ENCODE assay signal across 8 mouse cellular contexts in genomic region chr8:22124220-22125152, GRCm38 (mm10). TPM values are rescaled to one million over a fixed set of nuclear protein-coding genes. Genes with fewer than 3 reads are reported as not detected.
A peak's percentile ranks its signal among the peaks of the same experiment; 100 is the strongest.
DNase-seq lines count a peak whose midpoint lies in the region; ATAC-seq and TF ChIP-seq lines count a peak whose summit lies in the region.

TSS of gene Nek5 (minus strand) at chr8:22125053.

- TF ChIP-seq EP300 in liver, embryonic 14.5 days (IDR thresholded peaks at IDR 0.05; ENCODE audit: low read depth), result no peak

- peaks cover 20% of the 10 kb centered on the region; the same call in 1 of the 2 replicates for H3K36me3 ChIP-seq in forebrain, embryonic 14.5 days (ENCODE audit: control insufficient read depth, insufficient read depth, low read length)
- H3K36me3 ChIP-seq in liver, embryonic 14.5 days (replicated peaks; ENCODE audit: control insufficient read depth, insufficient read depth, low read depth), result no peaks in the 10 kb centered on the region

- WGBS in forebrain, embryonic 14.5 days, result under 1% methylated on average over 29 of the region's 29 CpGs
- WGBS in liver, embryonic 14.5 days (ENCODE audit: insufficient replicate concordance), result 2% methylated on average over 29 of the region's 29 CpGs

- H3K4me2 ChIP-seq in forebrain, embryonic 14.5 days (ENCODE audit: low read length), result peak within 1 kb of the TSS; percentile 63
- peak within 1 kb of the TSS; percentile 69 for H3K4me2 ChIP-seq in liver, embryonic 14.5 days (ENCODE audit: low read depth)

- peaks cover 8% of the 10 kb centered on the region for H3K4me1 ChIP-seq in forebrain, embryonic 14.5 days (ENCODE audit: control insufficient read depth, insufficient read depth, low read length)
- H3K4me1 ChIP-seq in liver, embryonic 14.5 days (replicated peaks; ENCODE audit: control insufficient read depth in 2 of 2, insufficient read depth in 2 of 2, low read length in 1 of 2), result peaks cover 0 to 2% of the 10 kb centered on the region in 2 experiments; a peak in 2 of 4 replicates

- peak; percentile 14 to 29 for DNase-seq in heart, adult 18-20 months
- no peak for DNase-seq in heart, adult 8-10 months (ENCODE audit: low spot score)
- peak; percentile 71 to 78 for DNase-seq in adrenal gland, postnatal 36 days
- peak; percentile 74 for DNase-seq in forebrain, embryonic 14.5 days (ENCODE audit: low spot score)
- peak; percentile 24 to 64 (median 40) for DNase-seq in liver, embryonic 14.5 days (ENCODE audit: low read depth in 3 of 3, low spot score in 3 of 3)
- DNase-seq in neural tube, embryonic 10.5 days (ENCODE audit: extremely low spot score, low spot score), result peak; percentile 62
- DNase-seq in thymus, postnatal 25 days, result peak; percentile 42

- no peaks in the 10 kb centered on the region for H3K27me3 ChIP-seq in forebrain, embryonic 14.5 days (replicated peaks; ENCODE audit: control insufficient read depth, insufficient read depth, low read length)
- no peaks in the 10 kb centered on the region for H3K27me3 ChIP-seq in liver, embryonic 14.5 days (ENCODE audit: control insufficient read depth, insufficient read depth, low read length)

- H3K27ac ChIP-seq in forebrain, embryonic 14.5 days (ENCODE audit: low read depth, low read length), result no peak within 1 kb of the TSS
- H3K27ac ChIP-seq in liver, embryonic 14.5 days, result no peak within 1 kb of the TSS

- TF ChIP-seq CTCF in liver, embryonic 14.5 days (IDR thresholded peaks at IDR 0.05; ENCODE audit: low read depth), result peak; percentile 62

- peak within 1 kb of the TSS; percentile 32 for H3K4me3 ChIP-seq in forebrain, embryonic 14.5 days (ENCODE audit: low read depth, low read length)
- H3K4me3 ChIP-seq in liver, embryonic 14.5 days (ENCODE audit: insufficient read depth in 1 of 2, low read depth in 2 of 2, low read length in 2 of 2), result peak within 1 kb of the TSS; percentile 51 to 58

- no peaks in the 10 kb centered on the region for H3K9me3 ChIP-seq in forebrain, embryonic 14.5 days (replicated peaks; ENCODE audit: control insufficient read depth, low read length)
- no peaks in the 10 kb centered on the region for H3K9me3 ChIP-seq in liver, embryonic 14.5 days (ENCODE audit: control insufficient read depth, low read length)

- peak within 1 kb of the TSS; percentile 46; the same call in 1 of the 2 replicates for H3K9ac ChIP-seq in forebrain, embryonic 14.5 days (ENCODE audit: low read length)
- peak within 1 kb of the TSS; percentile 2; the same call in 1 of the 2 replicates for H3K9ac ChIP-seq in liver, embryonic 14.5 days (replicated peaks)

- ATAC-seq in forebrain, embryonic 14.5 days, result peak; percentile 80
- ATAC-seq in inflammation-experienced regulatory T-cells, adult 6 months, result peak; percentile 75
- ATAC-seq in liver, embryonic 14.5 days (ENCODE audit: insufficient read depth), result peak; percentile 72

RNA-seq across cellular contexts. Expression of gene Nek5, which starts in this region (rescaled TPM):
- total RNA-seq in heart, adult 18-20 months (2021), result under 1 TPM in 1 of 2 experiments, not detected in 1; 0.33 TPM
- not detected for total RNA-seq in heart, adult 8-10 months (2022)
- 1 to 10 TPM; 5.9 to 7.4 TPM for total RNA-seq in adrenal gland, postnatal 36 days (2021)
- polyA plus RNA-seq in forebrain, embryonic 14.5 days (2014; fragmentation: Nextera tagmentation; extraction: Ambion mirVana), result 0.54 and 0.65 TPM in 2 replicates
- under 1 TPM in 1 of 3 experiments, not detected in 2; 0.24 TPM for polyA plus RNA-seq in inflammation-experienced regulatory T-cells, adult 6 months (2017; shearing (Covaris generic))
- 0.07 TPM in 1 of 2 replicates, not detected in the other for polyA plus RNA-seq in liver, embryonic 14.5 days (2012; rRNA removed)
- polyA plus RNA-seq in liver, embryonic 14.5 days (2014; fragmentation: Nextera tagmentation; extraction: Ambion mirVana), result 0.08 TPM in 1 of 2 replicates, not detected in the other

Comparison
In these comparisons a context has a peak if more than half of its experiments do, and no peak if none do; other contexts are left out.
1. RNA of gene Nek5 (total RNA-seq): 5.9 to 7.4 TPM in adrenal gland, postnatal 36 days; 0.33 TPM in heart, adult 18-20 months and not detected in heart, adult 8-10 months; every median in the first group is over 4 times any median in the second.
2. Peak in DNase-seq in heart, adult 18-20 months; RNA of the gene not detected or under 1 TPM.
3. Peak in DNase-seq, ATAC-seq, H3K4me3 ChIP-seq, H3K9ac ChIP-seq and H3K4me2 ChIP-seq in forebrain, embryonic 14.5 days; RNA of the gene not detected or under 1 TPM.
4. Peak in ATAC-seq in inflammation-experienced regulatory T-cells, adult 6 months; RNA of the gene not detected or under 1 TPM.
5. Peak in DNase-seq, ATAC-seq, H3K4me3 ChIP-seq, H3K9ac ChIP-seq and H3K4me2 ChIP-seq in liver, embryonic 14.5 days; RNA of the gene not detected or under 1 TPM.
6. Peak in every context shown above with its lines, with median percentiles within 50 percentile points of each other: ATAC-seq.